Mouse (Mus musculus): Measurements from ENCODE around the gene Mptx2. TPM values are rescaled to one million over a fixed set of nuclear protein-coding genes. Genes with fewer than 3 reads are reported as not detected.

Gene Mptx2
- total and polyA plus RNA-seq, 3 experiments = not detected

- TF ChIP-seq ELF1 (IDR thresholded peaks at IDR 0.05; ENCODE audit: low read depth, low read length) (no peak), E2F4 (IDR thresholded peaks at IDR 0.05; ENCODE audit: borderline replicate concordance, low read depth, low read length) (no peak), JUND (IDR thresholded peaks at IDR 0.05; ENCODE audit: low read depth, low read length) (0 out of 2 replicates have a peak, but pooled peaks have one; percentile 17), CHD1 (IDR thresholded peaks at IDR 0.05; ENCODE audit: low read depth, low read length) (no peak), HCFC1 (IDR thresholded peaks at IDR 0.05; ENCODE audit: low read depth, low read length) (no peak), RAD21 (IDR thresholded peaks at IDR 0.05; ENCODE audit: low read depth, low read length) (no peak), BHLHE40 (IDR thresholded peaks at IDR 0.05; ENCODE audit: borderline replicate concordance, low read depth, low read length) (peak; percentile 53; the same call in 1 of the 2 replicates), MYC (IDR thresholded peaks at IDR 0.05; ENCODE audit: low read depth, low read length) (peak; percentile 73), MAZ (IDR thresholded peaks at IDR 0.05; ENCODE audit: low read depth, low read length) (no peak), NELFE (IDR thresholded peaks at IDR 0.05; ENCODE audit: low read depth, low read length) (0 out of 2 replicates have a peak, but pooled peaks have one; percentile 15), ZKSCAN1 (IDR thresholded peaks at IDR 0.05; ENCODE audit: low read depth, low read length) (no peak), ETS1 (IDR thresholded peaks at IDR 0.05; ENCODE audit: low read depth, low read length) (peak; percentile 84), GATA1 (IDR thresholded peaks at IDR 0.05; ENCODE audit: low read depth, low read length) (peak; percentile 67), GABPA (IDR thresholded peaks at IDR 0.05; ENCODE audit: low read depth, low read length) (no peak), ZNF384 (IDR thresholded peaks at IDR 0.05; ENCODE audit: low read depth, low read length) (no peak), USF2 (IDR thresholded peaks at IDR 0.05; ENCODE audit: borderline replicate concordance in 1 of 2, insufficient read depth in 1 of 2, low read depth in 1 of 2, low read length in 2 of 2) (no peak), MAFK (IDR thresholded peaks at IDR 0.05; ENCODE audit: borderline replicate concordance, low read depth, low read length) (no peak)
These were observed 44.7 kb upstream of the Mptx2 start (continued) for GRCm38 (mm10) chr1:173322249-173322627.

GRCm38 (mm10) chr1:173321593-173322248, 44.1 kb upstream of the Mptx2 start:
- Histone ChIP-seq H3K27ac (ENCODE audit: control insufficient read depth, low read depth, low read length) (peak overlapping the region; percentile 99), H3K36me3 (ENCODE audit: control insufficient read depth in 1 of 2, insufficient read depth in 2 of 2, low read length in 2 of 2) (peaks cover 0 to 63% of the 10 kb centered on the region in 2 experiments; a peak in 2 of 4 replicates), H3K4me3 (ENCODE audit: control insufficient read depth in 1 of 2, insufficient read depth in 1 of 2, low read depth in 2 of 2, low read length in 2 of 2) (peak overlapping the region; percentile 20 to 34; a peak in 2 of 4 replicates), H3K9ac (ENCODE audit: control insufficient read depth, low read depth, low read length, poor library complexity, severe bottlenecking) (peak overlapping the region; percentile 63), H3K27me3 (ENCODE audit: control insufficient read depth in 1 of 2, insufficient read depth in 2 of 2, low read length in 2 of 2) (no peaks in the 10 kb centered on the region), H3K9me3 (replicated peaks; ENCODE audit: insufficient read depth, low read length) (no peaks in the 10 kb centered on the region), H3K79me2 (ENCODE audit: control insufficient read depth, insufficient read depth, low read length, poor library complexity) (no peaks in the 10 kb centered on the region), H3K4me1 (ENCODE audit: control insufficient read depth in 1 of 2, insufficient read depth in 2 of 2, low read length in 2 of 2) (peaks cover 44 to 61% of the 10 kb centered on the region in 2 experiments)
- DNase-seq (ENCODE audit: low read depth, low spot score) = no peak
- TF ChIP-seq HCFC1 (IDR thresholded peaks at IDR 0.05; ENCODE audit: low read depth, low read length) (0 out of 2 replicates have a peak, but pooled peaks have one; percentile 11), MXI1 (IDR thresholded peaks at IDR 0.05; ENCODE audit: low read depth, low read length) (no peak)
